Mouse (Mus musculus) erythroblast, embryonic 14.5 days (primary cell): ENCODE results near the gene Cacna1h.

Experiments
- GATA1 ChIP-seq: IDR thresholded peaks from 2 replicates; pipeline ENCODE4 v1.6.1; 2012; ENCODE audit warnings: low read length, inconsistent platforms, mixed read lengths
- TAL1 ChIP-seq: IDR thresholded peaks from 3 replicates; pipeline ENCODE4 v1.6.1; 2012; ENCODE audit warnings: low read length, inconsistent platforms, mixed read lengths

DNA sequence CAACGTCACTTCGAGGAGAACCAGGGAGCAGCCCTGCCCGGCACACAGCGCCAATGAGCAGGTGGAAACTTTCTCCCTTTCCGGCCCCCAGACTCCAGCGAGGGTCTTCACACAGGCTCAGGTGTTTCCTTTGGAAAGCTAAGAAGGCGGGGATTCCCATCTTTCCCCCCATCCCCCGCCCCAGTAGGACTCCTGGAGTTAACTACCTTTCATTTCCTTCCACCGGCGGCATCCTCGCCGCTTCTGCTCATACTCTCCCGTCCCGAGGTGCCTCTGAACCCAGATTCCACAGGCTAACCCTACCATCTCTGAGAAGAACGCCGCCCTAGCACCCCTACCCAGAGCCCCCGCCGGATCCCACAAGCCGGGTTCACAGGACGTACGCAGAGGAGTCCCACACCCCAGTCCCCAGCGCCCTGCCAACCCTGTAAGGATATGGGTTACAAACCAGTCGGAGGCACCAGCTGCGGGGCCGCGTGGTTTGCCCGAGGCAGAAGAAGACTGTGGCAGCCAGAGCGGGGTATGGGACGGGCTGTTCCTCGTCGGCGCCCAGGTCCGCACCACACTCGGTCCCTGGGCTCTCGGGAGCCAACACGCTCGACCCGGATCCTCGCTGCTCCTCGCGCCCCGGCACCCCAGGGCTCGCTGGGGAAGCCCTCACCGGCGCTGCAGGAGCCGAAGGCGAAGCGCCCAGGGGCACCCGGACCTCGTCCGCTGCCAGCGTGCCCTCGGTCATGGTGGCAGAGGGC is 976 bp downstream of the Cacna1h start:
- TF ChIP-seq GATA1 = no peak
- no peak for TF ChIP-seq TAL1
